Mouse (Mus musculus): Measurements from ENCODE around the gene Sirt1. TPM values are rescaled to one million over a fixed set of nuclear protein-coding genes. Genes with fewer than 3 reads are reported as not detected.
A peak's percentile ranks its signal among the peaks of the same experiment; 100 is the strongest.
"Not testable (repeated sequence)": the region's sequence is repeated elsewhere in the genome, so short reads cannot be mapped to it uniquely, and the experiment has no call there.

The Sirt1 gene
- polyA plus RNA-seq, 1 experiment from 2014 or later = 10.8 TPM

DNA sequence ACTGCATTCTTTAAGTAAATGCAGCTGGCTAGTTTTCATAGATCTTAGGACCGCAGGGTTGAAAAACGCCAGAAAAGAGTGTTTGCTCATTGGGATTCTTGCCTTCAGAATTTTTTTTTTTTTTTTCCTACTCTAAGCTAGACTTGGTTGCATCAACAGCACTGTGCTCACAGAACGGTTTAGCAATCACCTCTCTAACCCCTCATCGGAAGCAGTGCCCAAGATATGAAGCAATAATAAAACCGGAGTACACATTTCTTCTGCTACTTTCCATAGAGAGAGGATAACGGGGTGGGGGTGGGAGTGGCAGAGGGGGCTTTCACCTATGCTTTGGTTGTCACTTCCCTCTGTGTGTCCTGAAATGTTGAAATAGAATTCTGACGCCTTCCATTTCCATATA lies 34.3 kb upstream of the Sirt1 start:
- no peak overlapping the region for H3K4me3 ChIP-seq
- no peak for ATAC-seq (ENCODE audit: low FRiP score, low read depth)
- H3K27ac ChIP-seq = no peak overlapping the region
- no peaks in the 10 kb centered on the region for H3K36me3 ChIP-seq
- no peaks in the 10 kb centered on the region for H3K4me1 ChIP-seq
- H3K4me2 ChIP-seq (replicated peaks) = no peak overlapping the region
- WGBS = 76% methylated on average over 7 of the region's 7 CpGs
- no peaks in the 10 kb centered on the region for H3K27me3 ChIP-seq (replicated peaks)
- no peaks in the 10 kb centered on the region for H3K9me3 ChIP-seq
- no peak overlapping the region for H3K9ac ChIP-seq

DNA sequence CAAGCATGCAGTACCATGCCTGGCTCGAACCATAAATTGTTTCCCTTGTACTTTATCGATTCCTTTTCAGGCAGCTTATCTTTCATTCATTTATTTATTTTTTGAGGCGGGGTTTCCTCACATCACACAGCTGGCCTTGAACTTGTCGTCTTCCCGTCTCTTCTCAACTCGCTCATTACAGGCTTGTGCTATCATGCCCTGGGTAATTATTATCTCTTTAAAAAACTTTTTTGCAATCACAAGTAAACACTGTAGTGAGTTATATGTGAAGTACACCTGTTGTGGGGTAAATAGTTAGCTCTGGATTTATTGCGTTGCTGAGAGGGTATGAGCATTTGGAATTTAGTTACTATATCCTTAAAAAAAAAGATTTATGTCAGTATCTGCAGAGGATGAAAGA lies 33.8 kb upstream of the Sirt1 start:
- no peaks in the 10 kb centered on the region for H3K4me1 ChIP-seq
- no peaks in the 10 kb centered on the region for H3K9me3 ChIP-seq
- ATAC-seq (ENCODE audit: low FRiP score, low read depth) = no peak
- H3K9ac ChIP-seq = no peak overlapping the region
- H3K4me3 ChIP-seq = no peak overlapping the region
- H3K4me2 ChIP-seq (replicated peaks) = no peak overlapping the region
- H3K27ac ChIP-seq = no peak overlapping the region
- no peaks in the 10 kb centered on the region for H3K27me3 ChIP-seq (replicated peaks)
- WGBS = 89% methylated on average over 7 of the region's 7 CpGs
- H3K36me3 ChIP-seq = no peaks in the 10 kb centered on the region

DNA sequence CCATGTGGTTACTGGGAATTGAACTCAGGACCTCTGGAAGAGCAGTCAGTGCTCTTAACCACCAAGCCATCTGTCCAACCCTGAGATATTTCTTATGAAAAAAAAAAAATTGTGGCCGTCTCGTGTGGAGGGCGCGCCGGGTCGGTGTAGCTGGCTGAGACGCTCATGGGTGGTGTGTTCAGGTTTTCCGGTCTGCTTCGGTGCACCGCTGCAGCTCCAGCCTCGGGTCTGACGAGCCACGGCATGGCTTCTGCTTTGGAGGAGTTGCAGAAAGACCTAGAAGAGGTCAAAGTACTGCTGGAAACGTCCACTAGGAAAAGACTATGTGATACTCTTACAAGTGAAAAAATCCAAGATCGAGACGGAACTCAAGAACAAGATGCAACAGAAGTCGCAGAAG lies 31.3 kb upstream of the Sirt1 start:
- H3K27me3 ChIP-seq (replicated peaks) = no peaks in the 10 kb centered on the region
- H3K36me3 ChIP-seq = no peaks in the 10 kb centered on the region
- WGBS = 92% methylated on average over 17 of the region's 17 CpGs
- no peak overlapping the region for H3K9ac ChIP-seq
- H3K4me1 ChIP-seq = no peaks in the 10 kb centered on the region
- H3K4me3 ChIP-seq = no peak overlapping the region
- no peak overlapping the region for H3K27ac ChIP-seq
- no peak for ATAC-seq (ENCODE audit: low FRiP score, low read depth)
- H3K4me2 ChIP-seq (replicated peaks) = no peak overlapping the region
- H3K9me3 ChIP-seq = no peaks in the 10 kb centered on the region

DNA sequence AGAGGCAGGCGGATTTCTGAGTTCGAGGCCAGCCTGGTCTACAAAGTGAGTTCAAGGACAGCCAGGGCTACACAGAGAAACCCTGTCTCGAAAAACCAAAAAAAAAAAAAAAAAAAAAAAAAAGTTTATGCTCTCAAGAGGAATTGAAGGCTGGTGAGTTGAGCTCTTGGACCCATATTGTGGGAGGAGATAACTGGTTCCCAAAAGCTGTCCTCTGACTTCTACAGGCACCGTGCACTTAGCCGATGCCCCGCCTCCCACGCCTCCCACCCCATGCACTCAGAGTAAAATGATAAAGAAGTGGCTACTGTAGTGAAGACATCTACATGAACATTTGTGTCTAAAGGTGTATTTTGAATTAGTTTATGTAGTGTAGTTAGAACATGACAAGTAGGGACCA lies 30.2 kb upstream of the Sirt1 start:
- H3K9ac ChIP-seq; H3K9me3 ChIP-seq; H3K27ac ChIP-seq; H3K4me2 ChIP-seq (replicated peaks); H3K4me1 ChIP-seq; H3K4me3 ChIP-seq; ATAC-seq (ENCODE audit: low FRiP score, low read depth); H3K36me3 ChIP-seq; H3K27me3 ChIP-seq (replicated peaks): not testable (repeated sequence)
- 91% methylated on average over 6 of the region's 7 CpGs for WGBS

DNA sequence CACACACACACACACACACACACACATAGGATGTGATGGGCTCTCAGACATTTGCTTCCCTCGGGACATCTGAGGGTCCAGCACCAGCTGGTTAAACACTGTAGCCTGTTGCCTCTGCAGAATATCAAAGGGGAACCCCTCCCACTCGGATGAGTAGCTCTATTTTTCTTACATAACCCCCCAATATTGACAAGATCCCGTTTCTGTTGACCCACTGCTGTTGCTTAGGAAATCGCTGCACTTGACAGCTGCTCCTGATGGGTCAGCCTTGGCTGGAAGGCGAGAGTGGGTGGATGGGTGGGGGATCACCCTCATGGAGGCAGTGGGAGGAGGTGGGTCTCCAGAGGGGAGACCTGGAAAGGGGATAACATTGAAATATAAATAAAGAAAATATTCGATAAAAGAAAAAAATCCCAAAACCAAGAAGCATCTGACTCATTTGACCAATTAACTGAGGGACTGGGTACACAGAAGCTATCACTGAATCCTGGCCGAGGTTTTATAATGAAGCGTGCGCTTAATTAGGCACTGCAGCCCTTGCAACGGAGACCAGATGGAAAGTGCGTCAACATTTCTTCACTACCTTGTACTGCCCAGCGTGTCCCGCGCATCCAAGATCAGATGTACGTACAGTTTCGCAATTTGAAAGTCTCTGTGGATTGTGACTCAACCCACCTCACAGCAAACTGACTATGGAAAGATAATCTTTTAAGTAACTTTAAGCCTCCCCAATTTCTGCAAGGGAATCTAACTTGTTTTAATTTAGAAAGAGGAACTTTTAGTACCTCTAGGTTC lies 28.9 kb upstream of the Sirt1 start:
- Histone ChIP-seq H3K9me3 (no peaks in the 10 kb centered on the region), H3K4me1 (no peaks in the 10 kb centered on the region), H3K36me3 (no peaks in the 10 kb centered on the region), H3K27ac (no peak overlapping the region), H3K4me3 (no peak overlapping the region), H3K9ac (no peak overlapping the region), H3K4me2 (replicated peaks) (no peak overlapping the region), H3K27me3 (replicated peaks) (no peaks in the 10 kb centered on the region)
- no peak for ATAC-seq (ENCODE audit: low FRiP score, low read depth)
- 64% methylated on average over 16 of the region's 16 CpGs for WGBS

DNA sequence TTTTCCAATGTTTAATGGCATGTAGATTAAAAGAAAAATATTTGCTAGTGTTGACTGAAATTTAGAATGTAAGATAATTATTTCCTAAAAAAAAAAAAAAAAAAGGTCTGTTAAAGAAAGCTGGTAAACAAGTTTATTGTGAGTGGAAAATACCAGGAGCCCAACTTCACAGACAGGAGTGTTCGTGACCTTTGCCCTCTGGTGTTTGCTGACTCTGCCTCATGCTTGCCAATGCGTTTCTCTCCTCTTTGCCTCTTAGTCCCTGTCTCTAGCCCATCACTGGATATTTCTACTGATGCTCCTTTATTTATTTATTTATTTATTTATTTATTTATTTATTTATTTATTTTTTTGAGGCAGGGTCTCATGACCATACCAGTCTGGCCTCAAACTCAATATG lies 22.1 kb upstream of the Sirt1 start:
- no peak overlapping the region for H3K4me2 ChIP-seq (replicated peaks)
- no peaks in the 10 kb centered on the region for H3K4me1 ChIP-seq
- H3K36me3 ChIP-seq = no peaks in the 10 kb centered on the region
- no peak overlapping the region for H3K27ac ChIP-seq
- H3K27me3 ChIP-seq (replicated peaks) = no peaks in the 10 kb centered on the region
- WGBS = 82% methylated on average over 2 of the region's 2 CpGs
- no peaks in the 10 kb centered on the region for H3K9me3 ChIP-seq
- no peak overlapping the region for H3K9ac ChIP-seq
- H3K4me3 ChIP-seq = no peak overlapping the region
- no peak for ATAC-seq (ENCODE audit: low FRiP score, low read depth)

DNA sequence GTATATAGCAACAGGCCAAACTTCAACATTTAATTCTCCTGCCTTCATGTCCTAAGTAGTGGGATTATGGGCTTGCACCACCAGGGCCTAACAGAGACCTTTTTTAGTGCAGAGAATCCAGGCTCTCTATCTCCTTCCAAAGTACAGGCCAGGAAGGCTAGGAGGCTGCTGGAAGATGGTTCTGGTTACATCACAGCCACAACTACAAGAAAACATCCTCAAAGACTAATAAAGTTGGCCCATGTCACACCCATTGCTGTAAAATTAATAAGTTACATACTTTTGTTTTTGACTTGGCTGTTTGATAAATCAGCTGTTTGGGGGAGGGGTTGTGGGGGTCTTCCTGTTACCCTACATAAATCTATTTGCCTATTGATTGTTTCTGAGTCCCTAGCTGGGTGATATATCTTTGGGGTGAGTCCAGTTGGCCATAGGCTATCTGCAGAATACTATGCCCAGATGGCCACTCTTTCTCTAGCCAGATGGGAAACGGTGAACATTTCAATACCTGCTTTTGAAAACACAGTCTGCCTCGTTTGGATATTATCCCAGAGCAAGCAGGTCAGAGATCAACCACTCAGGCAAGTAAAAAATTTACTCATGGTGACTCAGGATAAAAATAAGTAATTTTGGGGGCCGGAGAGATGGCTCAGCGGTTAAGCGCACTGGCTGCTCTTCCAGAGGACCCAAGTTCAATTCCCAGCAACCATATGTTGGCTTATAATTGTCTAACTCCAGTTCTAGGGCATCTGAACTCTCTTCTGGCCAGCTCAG lies 21.4 kb upstream of the Sirt1 start:
- Histone ChIP-seq H3K4me2 (replicated peaks) (no peak overlapping the region), H3K4me3 (no peak overlapping the region), H3K36me3 (no peaks in the 10 kb centered on the region), H3K9ac (no peak overlapping the region), H3K27me3 (replicated peaks) (no peaks in the 10 kb centered on the region), H3K9me3 (no peaks in the 10 kb centered on the region), H3K27ac (no peak overlapping the region), H3K4me1 (no peaks in the 10 kb centered on the region)
- 81% methylated on average over 5 of the region's 5 CpGs for whole genome bisulfite sequencing
- ATAC-seq (ENCODE audit: low FRiP score, low read depth) = no peak

DNA sequence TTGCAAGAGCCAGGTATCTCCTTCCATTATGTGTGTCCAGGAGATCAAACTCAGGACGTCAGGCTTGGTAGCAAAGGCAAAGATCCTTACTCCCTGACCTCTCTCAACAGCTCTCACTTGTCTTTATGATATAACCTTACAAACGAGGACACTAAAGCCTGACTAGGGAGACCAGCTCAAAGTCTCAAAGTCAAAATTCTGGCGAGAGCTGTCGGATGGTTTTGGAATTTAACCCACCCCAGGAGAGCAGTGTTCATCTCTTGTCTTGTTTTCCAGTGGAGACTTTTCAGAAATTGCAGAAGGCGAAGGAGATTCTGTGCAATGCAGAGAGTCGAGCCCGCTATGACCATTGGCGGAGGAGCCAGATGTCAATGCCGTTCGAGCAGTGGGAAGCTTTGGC lies 15.5 kb upstream of the Sirt1 start:
- Histone ChIP-seq H3K36me3 (no peaks in the 10 kb centered on the region), H3K9ac (no peak overlapping the region), H3K27ac (no peak overlapping the region), H3K4me1 (no peaks in the 10 kb centered on the region), H3K27me3 (replicated peaks) (no peaks in the 10 kb centered on the region), H3K9me3 (no peaks in the 10 kb centered on the region), H3K4me2 (replicated peaks) (no peak overlapping the region), H3K4me3 (no peak overlapping the region)
- no peak for ATAC-seq (ENCODE audit: low FRiP score, low read depth)
- WGBS = 92% methylated on average over 10 of the region's 10 CpGs

DNA sequence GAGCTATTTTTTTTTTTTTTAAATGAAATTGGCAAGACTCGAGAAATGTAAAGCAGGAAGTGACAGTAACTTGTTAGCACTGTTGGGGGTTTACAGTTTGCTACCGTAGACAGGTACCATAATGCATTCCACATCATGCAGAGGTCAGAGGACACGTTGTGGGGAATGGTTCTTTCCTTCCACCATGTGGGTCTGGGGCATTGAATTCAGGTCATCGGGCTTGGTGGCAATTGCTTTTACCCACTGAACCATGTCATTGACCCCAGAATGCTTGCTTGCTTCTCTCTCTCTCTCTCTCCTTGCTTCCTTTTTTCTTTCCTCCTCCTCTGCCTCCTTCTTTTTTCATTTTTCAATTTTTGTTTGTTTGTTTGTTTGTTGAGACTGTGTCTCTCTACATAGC lies 7.4 kb upstream of the Sirt1 start:
- H3K9ac ChIP-seq = no peak overlapping the region
- no peak overlapping the region for H3K27ac ChIP-seq
- H3K4me2 ChIP-seq (replicated peaks) = no peak overlapping the region
- WGBS = 57% methylated on average over 4 of the region's 4 CpGs
- no peaks in the 10 kb centered on the region for H3K4me1 ChIP-seq
- H3K36me3 ChIP-seq = no peaks in the 10 kb centered on the region
- ATAC-seq (ENCODE audit: low FRiP score, low read depth) = no peak
- no peak overlapping the region for H3K4me3 ChIP-seq
- H3K9me3 ChIP-seq = no peaks in the 10 kb centered on the region
- no peaks in the 10 kb centered on the region for H3K27me3 ChIP-seq (replicated peaks)

DNA sequence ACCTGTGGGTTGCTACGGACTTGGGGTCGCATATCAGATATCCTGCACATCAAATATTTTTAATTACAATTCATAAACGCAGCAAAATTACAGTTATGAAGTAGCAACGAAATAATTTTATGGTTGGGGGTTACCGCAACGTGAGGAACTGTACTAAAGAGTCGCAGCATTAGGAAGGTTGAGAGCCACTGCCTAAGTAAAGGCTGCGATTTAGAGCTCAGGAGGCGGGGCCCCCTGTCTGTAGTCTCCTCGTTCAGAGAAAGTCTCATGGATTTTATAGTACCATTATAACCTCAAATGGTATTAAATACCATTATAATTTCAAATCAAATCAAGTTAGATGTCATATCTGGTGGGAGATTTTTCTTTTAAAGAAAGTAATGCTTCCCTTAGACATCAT lies 5.5 kb upstream of the Sirt1 start:
- H3K9me3 ChIP-seq = no peaks in the 10 kb centered on the region
- H3K27ac ChIP-seq = no peak overlapping the region
- no peaks in the 10 kb centered on the region for H3K27me3 ChIP-seq (replicated peaks)
- H3K9ac ChIP-seq = peak overlapping the region; percentile 48; the same call in 1 of the 2 replicates
- no peaks in the 10 kb centered on the region for H3K36me3 ChIP-seq
- WGBS = 3% methylated on average over 10 of the region's 10 CpGs
- H3K4me1 ChIP-seq = no peaks in the 10 kb centered on the region
- no peak for ATAC-seq (ENCODE audit: low FRiP score, low read depth)
- peak overlapping the region; percentile 67 for H3K4me2 ChIP-seq (replicated peaks)
- peak overlapping the region; percentile 46 for H3K4me3 ChIP-seq

DNA sequence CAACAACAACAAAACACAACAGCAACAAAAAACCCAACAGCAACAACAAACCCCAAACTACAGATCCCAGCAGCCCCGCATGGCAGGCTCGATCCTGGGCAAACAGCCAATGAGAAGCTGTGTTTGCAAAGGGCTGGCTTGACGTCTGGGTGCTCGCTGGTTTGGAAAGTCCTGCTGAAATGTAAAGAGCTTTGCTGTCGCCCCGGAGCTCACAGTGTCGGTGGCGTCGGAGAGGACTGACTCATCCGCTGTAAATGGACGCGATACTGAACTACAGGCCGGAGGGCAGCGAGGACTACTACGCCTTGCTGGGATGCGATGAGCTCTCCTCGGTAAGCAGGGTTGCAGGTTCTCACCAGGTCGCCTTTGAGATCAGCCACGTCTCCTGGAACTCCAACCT lies 4.9 kb upstream of the Sirt1 start:
- peak overlapping the region; percentile 46 for H3K4me3 ChIP-seq
- no peaks in the 10 kb centered on the region for H3K36me3 ChIP-seq
- WGBS = under 1% methylated on average over 19 of the region's 19 CpGs
- H3K4me2 ChIP-seq (replicated peaks) = peak overlapping the region; percentile 67
- peak; percentile 81 for ATAC-seq (ENCODE audit: low FRiP score, low read depth)
- no peak overlapping the region for H3K27ac ChIP-seq
- H3K4me1 ChIP-seq = peaks cover 4% of the 10 kb centered on the region
- H3K9ac ChIP-seq = peak overlapping the region; percentile 48; the same call in 1 of the 2 replicates
- H3K9me3 ChIP-seq = no peaks in the 10 kb centered on the region
- H3K27me3 ChIP-seq (replicated peaks) = no peaks in the 10 kb centered on the region

DNA sequence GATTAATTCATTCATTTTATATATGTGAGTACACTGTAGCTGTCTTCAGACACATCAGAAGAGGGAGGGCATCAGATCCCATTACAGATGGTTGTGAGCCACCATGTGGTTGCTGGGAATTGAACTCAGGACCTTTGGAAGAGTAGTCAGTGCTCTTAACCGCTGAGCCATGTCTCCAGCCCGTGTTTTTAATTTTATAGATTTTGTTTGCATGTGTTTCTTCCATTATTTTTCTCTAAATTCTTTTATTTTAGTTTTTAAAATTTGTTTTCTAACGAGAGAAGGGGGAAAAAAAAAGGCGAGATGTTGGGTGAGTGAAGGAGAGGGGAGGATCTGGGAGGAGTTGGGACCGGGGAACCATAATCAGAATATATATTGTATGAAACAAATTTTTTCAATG lies 4.4 kb upstream of the Sirt1 start:
- H3K4me1 ChIP-seq; H3K27ac ChIP-seq; H3K9me3 ChIP-seq; H3K36me3 ChIP-seq; H3K9ac ChIP-seq; H3K4me3 ChIP-seq; ATAC-seq (ENCODE audit: low FRiP score, low read depth); H3K27me3 ChIP-seq (replicated peaks): not testable (repeated sequence)
- peak overlapping the region; percentile 67 for H3K4me2 ChIP-seq (replicated peaks)
- WGBS = 38% methylated on average over 5 of the region's 5 CpGs

Measured in neural tube, embryonic 12.5 days (tissue).